Mouse (Mus musculus): ENCODE data around the gene Apln.

Apln gene

GRCm38 (mm10) chrX:48034144-48035113 is at the start of gene Apln:
Gene Apln (minus strand): TSS chrX:48034853.
- in situ Hi-C loops (cut with MboI; ENCODE audit: unreplicated experiment in 2 of 2), result no loop called here

- in situ Hi-C loops (cut with MboI; ENCODE audit: unreplicated experiment in 2 of 2), result loop anchor here in 1 of 2 experiments (10.0 kb wide), 1 partner anchor 302 kb away; no protein-coding TSS in a partner anchor
Observed at GRCm38 (mm10) chrX:48082364-48082763, 47.7 kb upstream of the Apln start.

GRCm38 (mm10) chrX:48076806-48077425 is 42.3 kb upstream of the Apln start:
- in situ Hi-C loops (cut with MboI; ENCODE audit: unreplicated experiment in 2 of 2), result no loop called here

GRCm38 (mm10) chrX:48074691-48075090 is 40.0 kb upstream of the Apln start:
- in situ Hi-C loops (cut with MboI; ENCODE audit: unreplicated experiment in 2 of 2), result no loop called here

GRCm38 (mm10) chrX:48072401-48072800 is 37.7 kb upstream of the Apln start:
- in situ Hi-C loops (cut with MboI; ENCODE audit: unreplicated experiment in 2 of 2), result no loop called here

- in situ Hi-C loops (cut with MboI; ENCODE audit: unreplicated experiment in 2 of 2), result no loop called here
Observed at GRCm38 (mm10) chrX:48071961-48072360, 37.3 kb upstream of the Apln start.

GRCm38 (mm10) chrX:48066891-48067290 is 32.2 kb upstream of the Apln start:
- in situ Hi-C loops (cut with MboI; ENCODE audit: unreplicated experiment in 2 of 2), result no loop called here

- in situ Hi-C loops (cut with MboI; ENCODE audit: unreplicated experiment in 2 of 2), result no loop called here
Observed at GRCm38 (mm10) chrX:48064166-48064853, 29.7 kb upstream of the Apln start.

GRCm38 (mm10) chrX:48062481-48062880 is 27.8 kb upstream of the Apln start:
- in situ Hi-C loops (cut with MboI; ENCODE audit: unreplicated experiment in 2 of 2), result no loop called here

- in situ Hi-C loops (cut with MboI; ENCODE audit: unreplicated experiment in 2 of 2), result no loop called here
Observed at GRCm38 (mm10) chrX:48054186-48055015, 19.7 kb upstream of the Apln start.

GRCm38 (mm10) chrX:48053743-48054142 is 19.1 kb upstream of the Apln start:
- in situ Hi-C loops (cut with MboI; ENCODE audit: unreplicated experiment in 2 of 2), result no loop called here

GRCm38 (mm10) chrX:48046315-48046714 is 11.7 kb upstream of the Apln start:
- in situ Hi-C loops (cut with MboI; ENCODE audit: unreplicated experiment in 2 of 2), result no loop called here

- in situ Hi-C loops (cut with MboI; ENCODE audit: unreplicated experiment in 2 of 2), result no loop called here
Observed at GRCm38 (mm10) chrX:48044261-48044660, 9.6 kb upstream of the Apln start.

- in situ Hi-C loops (cut with MboI; ENCODE audit: unreplicated experiment in 2 of 2), result no loop called here
Observed at GRCm38 (mm10) chrX:48042748-48043147, 8.1 kb upstream of the Apln start.

GRCm38 (mm10) chrX:48040379-48040778 is 5.7 kb upstream of the Apln start:
- in situ Hi-C loops (cut with MboI; ENCODE audit: unreplicated experiment in 2 of 2), result no loop called here

- in situ Hi-C loops (cut with MboI; ENCODE audit: unreplicated experiment in 2 of 2), result no loop called here
Observed at GRCm38 (mm10) chrX:48033766-48034143, 898 bp downstream of the Apln start.

- in situ Hi-C loops (cut with MboI; ENCODE audit: unreplicated experiment in 2 of 2), result no loop called here
Observed at GRCm38 (mm10) chrX:48033024-48033423, 1.6 kb downstream of the Apln start.

GRCm38 (mm10) chrX:48031866-48032265 is 2.8 kb downstream of the Apln start:
- in situ Hi-C loops (cut with MboI; ENCODE audit: unreplicated experiment in 2 of 2), result no loop called here

- in situ Hi-C loops (cut with MboI; ENCODE audit: unreplicated experiment in 2 of 2), result no loop called here
Observed at GRCm38 (mm10) chrX:48030593-48030992, 4.1 kb downstream of the Apln start.

GRCm38 (mm10) chrX:48022811-48023210 is 11.8 kb downstream of the Apln start:
- in situ Hi-C loops (cut with MboI; ENCODE audit: unreplicated experiment in 2 of 2), result loop anchor here in 1 of 2 experiments (10.0 kb wide), 1 partner anchor 92 kb away; no protein-coding TSS in a partner anchor
